Mouse (Mus musculus): ENCODE data around the gene Slc25a26.
A peak's percentile ranks its signal among the peaks of the same experiment; 100 is the strongest.
"Not testable (repeated sequence)": the region's sequence is repeated elsewhere in the genome, so short reads cannot be mapped to it uniquely, and the experiment has no call there.

Gene Slc25a26

GRCm38 (mm10) chr6:94553085-94553484, 53.0 kb downstream of the Slc25a26 start:
- DNase-seq (ENCODE audit: low spot score in 2 of 2), result no peak

GRCm38 (mm10) chr6:94558603-94559002, 58.5 kb downstream of the Slc25a26 start:
- not testable (repeated sequence) for DNase-seq (ENCODE audit: low spot score in 2 of 2)

- DNase-seq (ENCODE audit: low spot score in 2 of 2), result no peak
Observed at GRCm38 (mm10) chr6:94560896-94561295, 60.8 kb downstream of the Slc25a26 start.

GRCm38 (mm10) chr6:94561346-94561745, 61.2 kb downstream of the Slc25a26 start:
- no peak for DNase-seq (ENCODE audit: low spot score in 2 of 2)

- no peak for DNase-seq (ENCODE audit: low spot score in 2 of 2)
Observed at GRCm38 (mm10) chr6:94563203-94563940, 63.2 kb downstream of the Slc25a26 start.

- DNase-seq (ENCODE audit: low spot score in 2 of 2), result no peak
Observed at GRCm38 (mm10) chr6:94565766-94566165, 65.6 kb downstream of the Slc25a26 start.

- no peak for DNase-seq (ENCODE audit: low spot score in 2 of 2)
Observed at GRCm38 (mm10) chr6:94568040-94568439, 67.9 kb downstream of the Slc25a26 start.

GRCm38 (mm10) chr6:94575526-94576166, 75.5 kb downstream of the Slc25a26 start:
- no peak for DNase-seq (ENCODE audit: low spot score in 2 of 2)

- no peak for DNase-seq (ENCODE audit: low spot score in 2 of 2)
Observed at GRCm38 (mm10) chr6:94577991-94578390, 77.9 kb downstream of the Slc25a26 start.

GRCm38 (mm10) chr6:94582055-94582454, 81.9 kb downstream of the Slc25a26 start:
- no peak for DNase-seq (ENCODE audit: low spot score in 2 of 2)

GRCm38 (mm10) chr6:94584147-94584695, 84.1 kb downstream of the Slc25a26 start:
- DNase-seq (ENCODE audit: low spot score in 2 of 2), result no peak

GRCm38 (mm10) chr6:94584976-94585375, 84.8 kb downstream of the Slc25a26 start:
- DNase-seq (ENCODE audit: low spot score in 2 of 2), result no peak

- no peak for DNase-seq (ENCODE audit: low spot score in 2 of 2)
Observed at GRCm38 (mm10) chr6:94588365-94588764, 88.2 kb downstream of the Slc25a26 start.

GRCm38 (mm10) chr6:94592243-94592642, 92.1 kb downstream of the Slc25a26 start:
- DNase-seq (ENCODE audit: low spot score in 2 of 2), result no peak

- no peak for DNase-seq (ENCODE audit: low spot score in 2 of 2)
Observed at GRCm38 (mm10) chr6:94592710-94593109, 92.6 kb downstream of the Slc25a26 start.

- peak in 1 of 2 experiments; percentile 49 for DNase-seq (ENCODE audit: low spot score in 2 of 2)
Observed at GRCm38 (mm10) chr6:94594096-94594665, 94.0 kb downstream of the Slc25a26 start.

- peak; percentile 8 to 45 for DNase-seq (ENCODE audit: low spot score in 2 of 2)
Observed at GRCm38 (mm10) chr6:94594711-94595110, 94.6 kb downstream of the Slc25a26 start.

- peak; percentile 6 to 51 for DNase-seq (ENCODE audit: low spot score in 2 of 2)
Observed at GRCm38 (mm10) chr6:94595206-94595605, 95.1 kb downstream of the Slc25a26 start.

- peak; percentile 6 to 51 for DNase-seq (ENCODE audit: low spot score in 2 of 2)
Observed at GRCm38 (mm10) chr6:94596051-94596760, 96.1 kb downstream of the Slc25a26 start.

- peak in 1 of 2 experiments; percentile 60 for DNase-seq (ENCODE audit: low spot score in 2 of 2)
Observed at GRCm38 (mm10) chr6:94596761-94597485, 96.8 kb downstream of the Slc25a26 start.

- no peak for DNase-seq (ENCODE audit: low spot score in 2 of 2)
Observed at GRCm38 (mm10) chr6:94598421-94598820, 98.3 kb downstream of the Slc25a26 start.

All from spleen, postnatal 4 days (tissue).